Mouse (Mus musculus) hindbrain, embryonic 16.5 days (tissue): ENCODE measurements at regions not wholly inside any gene's neighbourhood (a gene's known extent, or its start where the extent isn't known, plus 50 kb on each side); places are given as distances from the start of the nearest gene placed in this dataset.

Experiments used
- ATAC-seq: fragments of 200-750 bp; cut with Nextera tagmentation; 2 replicates; pipeline ENCODE4 v1.8.0; 2017; ENCODE audit warnings: moderate TSS enrichment, moderate library complexity
- H3K27ac ChIP-seq: fragments of 300-500 bp; sonication (generic); 2 replicates; pipeline ENCODE4 v1.5.1; 2014; ENCODE audit warnings: low read depth, mild to moderate bottlenecking, control low read depth, low read length, moderate library complexity
- H3K27me3 ChIP-seq: fragments of 300-500 bp; sonication (generic); replicated peaks from 2 replicates; pipeline ENCODE4 v1.6.1; 2014; ENCODE audit warnings: low read length; ENCODE audit not compliant: control insufficient read depth, insufficient read depth
- H3K36me3 ChIP-seq: fragments of 300-500 bp; sonication (generic); 2 replicates; pipeline ENCODE4 v1.6.1; 2014; ENCODE audit warnings: mild to moderate bottlenecking, low read length, moderate library complexity, mixed read lengths; ENCODE audit not compliant: control insufficient read depth, insufficient read depth
- H3K4me1 ChIP-seq: fragments of 300-500 bp; sonication (generic); 2 replicates; pipeline ENCODE4 v1.6.1; 2014; ENCODE audit warnings: low read depth, low read length; ENCODE audit not compliant: control insufficient read depth, insufficient read depth
- H3K4me2 ChIP-seq: fragments of 300-500 bp; sonication (generic); 2 replicates; pipeline ENCODE4 v1.6.1; 2014; ENCODE audit warnings: mild to moderate bottlenecking, low read length, control low read depth, moderate library complexity
- H3K4me3 ChIP-seq: fragments of 300-500 bp; sonication (generic); 2 replicates; pipeline ENCODE4 v1.5.1; 2014; ENCODE audit warnings: mild to moderate bottlenecking, low read length, control low read depth, moderate library complexity
- H3K9ac ChIP-seq: fragments of 300-500 bp; sonication (generic); 2 replicates; pipeline ENCODE4 v1.6.1; 2014; ENCODE audit warnings: low read depth, mild to moderate bottlenecking, control low read depth, low read length, moderate library complexity
- H3K9me3 ChIP-seq: fragments of 300-500 bp; sonication (generic); 2 replicates; pipeline ENCODE4 v1.6.1; 2014; ENCODE audit warnings: mild to moderate bottlenecking, low read length, moderate library complexity; ENCODE audit not compliant: control insufficient read depth
- WGBS: fragments of 180-500 bp; shearing (Covaris S2); extraction: QIAGEN DNeasy Blood & Tissue Kit; methylation state at CpG from one replicate; pipeline ENCODE4 v1.1.7; 2014; 5-methylcytosine and 5-hydroxymethylcytosine counted together

- Histone ChIP-seq H3K27me3 (no peaks in the 10 kb centered on the region), H3K27ac (no peak overlapping the region), H3K4me2 (no peak overlapping the region), H3K9ac (no peak overlapping the region), H3K4me3 (no peak overlapping the region), H3K36me3 (no peaks in the 10 kb centered on the region), H3K9me3 (no peaks in the 10 kb centered on the region), H3K4me1 (no peaks in the 10 kb centered on the region)
- ATAC-seq, result no peak
- WGBS, result 84% methylated on average over 10 of the region's 10 CpGs
Observed at GRCm38 (mm10) chr11:44260376-44261111, 139.3 kb upstream of the Il12b start.

DNA sequence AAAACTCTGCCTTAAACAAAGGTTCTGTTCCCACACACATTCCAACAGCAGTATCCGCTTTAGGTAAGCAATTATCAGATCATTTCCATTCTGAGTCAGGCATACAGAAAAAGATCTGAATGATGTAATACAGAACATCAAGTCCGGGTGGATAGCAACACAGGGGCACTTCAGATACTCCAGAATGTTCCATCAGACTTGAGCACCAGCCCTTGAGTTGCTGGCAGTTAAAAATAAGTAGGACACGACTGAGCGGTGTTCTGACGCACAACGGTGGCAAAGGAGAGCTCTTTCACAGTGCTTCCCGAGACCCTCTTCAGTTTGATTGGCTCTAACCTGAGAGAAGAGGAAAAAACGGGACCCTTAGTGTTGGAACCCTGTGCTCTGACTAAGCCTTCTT is 138.2 kb upstream of the Il12b start:
- Histone ChIP-seq H3K27ac (no peak overlapping the region), H3K4me3 (no peak overlapping the region), H3K4me1 (no peaks in the 10 kb centered on the region), H3K4me2 (no peak overlapping the region), H3K36me3 (no peaks in the 10 kb centered on the region), H3K27me3 (no peaks in the 10 kb centered on the region), H3K9ac (no peak overlapping the region), H3K9me3 (no peaks in the 10 kb centered on the region)
- 86% methylated on average over 8 of the region's 8 CpGs for WGBS
- no peak for ATAC-seq

GRCm38 (mm10) chr11:44262571-44262970 is 137.3 kb upstream of the Il12b start:
- no peak overlapping the region for H3K4me2 ChIP-seq
- WGBS, result 83% methylated on average over 3 of the region's 3 CpGs
- H3K27me3 ChIP-seq, result no peaks in the 10 kb centered on the region
- H3K9me3 ChIP-seq, result no peaks in the 10 kb centered on the region
- no peak overlapping the region for H3K4me3 ChIP-seq
- no peaks in the 10 kb centered on the region for H3K4me1 ChIP-seq
- ATAC-seq, result no peak
- H3K36me3 ChIP-seq, result no peaks in the 10 kb centered on the region
- H3K9ac ChIP-seq, result no peak overlapping the region
- H3K27ac ChIP-seq, result no peak overlapping the region

DNA sequence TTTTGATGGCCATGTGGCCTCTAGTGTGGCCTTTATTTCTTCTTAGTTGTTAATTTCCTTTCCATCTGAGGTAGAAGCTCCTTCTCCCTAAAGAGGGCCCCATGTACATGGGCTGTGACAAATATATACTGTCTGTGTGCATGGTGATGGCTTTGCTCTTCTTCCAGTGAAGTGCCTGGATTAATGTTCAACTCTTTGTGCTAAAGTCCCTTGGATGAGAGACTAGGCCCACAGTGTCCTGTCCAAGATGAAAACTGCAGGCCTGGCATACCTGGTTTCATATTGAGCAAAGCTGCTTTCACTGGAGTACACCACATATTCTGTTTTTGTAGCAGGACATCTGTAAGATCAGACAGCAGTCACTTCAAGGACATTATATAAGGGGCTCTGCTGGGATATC is 127.6 kb upstream of the Il12b start:
- ATAC-seq, result no peak
- Histone ChIP-seq H3K9ac (no peak overlapping the region), H3K27me3 (no peaks in the 10 kb centered on the region), H3K27ac (no peak overlapping the region), H3K36me3 (no peaks in the 10 kb centered on the region), H3K4me1 (no peaks in the 10 kb centered on the region), H3K9me3 (no peaks in the 10 kb centered on the region), H3K4me3 (no peak overlapping the region), H3K4me2 (no peak overlapping the region)

- Histone ChIP-seq H3K9me3 (no peaks in the 10 kb centered on the region), H3K4me2 (no peak overlapping the region), H3K36me3 (no peaks in the 10 kb centered on the region), H3K27me3 (no peaks in the 10 kb centered on the region), H3K27ac (no peak overlapping the region), H3K4me1 (no peaks in the 10 kb centered on the region), H3K4me3 (no peak overlapping the region), H3K9ac (no peak overlapping the region)
- WGBS, result 81% methylated on average over 7 of the region's 7 CpGs
- ATAC-seq, result no peak
Observed at GRCm38 (mm10) chr11:44278521-44279208, 121.2 kb upstream of the Il12b start.

GRCm38 (mm10) chr11:44285961-44286360 is 113.9 kb upstream of the Il12b start:
- ATAC-seq, result no peak
- Histone ChIP-seq H3K27me3 (no peaks in the 10 kb centered on the region), H3K36me3 (no peaks in the 10 kb centered on the region), H3K4me1 (no peaks in the 10 kb centered on the region), H3K9ac (no peak overlapping the region), H3K27ac (no peak overlapping the region), H3K9me3 (no peaks in the 10 kb centered on the region), H3K4me3 (no peak overlapping the region), H3K4me2 (no peak overlapping the region)
- WGBS, result 89% methylated on average over 2 of the region's 2 CpGs

- Histone ChIP-seq H3K27ac (no peak overlapping the region), H3K4me1 (no peaks in the 10 kb centered on the region), H3K4me3 (no peak overlapping the region), H3K9me3 (no peaks in the 10 kb centered on the region), H3K4me2 (no peak overlapping the region), H3K9ac (no peak overlapping the region), H3K36me3 (no peaks in the 10 kb centered on the region), H3K27me3 (no peaks in the 10 kb centered on the region)
- no peak for ATAC-seq
- WGBS, result 50% methylated on average over 1 of the region's 1 CpGs
Observed at GRCm38 (mm10) chr11:44288825-44289224, 111.0 kb upstream of the Il12b start.

GRCm38 (mm10) chr11:44303786-44304185 is 96.1 kb upstream of the Il12b start:
- Histone ChIP-seq H3K4me1 (no peaks in the 10 kb centered on the region), H3K9me3 (no peaks in the 10 kb centered on the region), H3K4me3 (no peak overlapping the region), H3K27me3 (no peaks in the 10 kb centered on the region), H3K4me2 (no peak overlapping the region), H3K27ac (no peak overlapping the region), H3K36me3 (no peaks in the 10 kb centered on the region), H3K9ac (no peak overlapping the region)
- ATAC-seq, result no peak
- 81% methylated on average over 8 of the region's 8 CpGs for WGBS

- Histone ChIP-seq H3K9ac (no peak overlapping the region), H3K36me3 (no peaks in the 10 kb centered on the region), H3K9me3 (no peaks in the 10 kb centered on the region), H3K4me3 (no peak overlapping the region), H3K4me2 (no peak overlapping the region), H3K27me3 (no peaks in the 10 kb centered on the region), H3K27ac (no peak overlapping the region), H3K4me1 (no peaks in the 10 kb centered on the region)
- no peak for ATAC-seq
- 35% methylated on average over 8 of the region's 8 CpGs for WGBS
Observed at GRCm38 (mm10) chr11:44316061-44316460, 83.8 kb upstream of the Il12b start.
